Mouse (Mus musculus): ENCODE measurements around the gene Celf2. TPM values are rescaled to one million over a fixed set of nuclear protein-coding genes. Genes with fewer than 3 reads are reported as not detected.

Celf2 gene
- polyA plus RNA-seq, 1 experiment = 8.9 TPM

GRCm38 (mm10) chr2:6673418-6673817 is 835.9 kb downstream of the Celf2 start:
- Histone ChIP-seq H3K27ac (ENCODE audit: insufficient read depth, low read depth, low read length) (no peak overlapping the region), H3K4me1 (ENCODE audit: control insufficient read depth, insufficient read depth, insufficient read length, low read length) (no peaks in the 10 kb centered on the region), H3K36me3 (ENCODE audit: control insufficient read depth, insufficient read depth, low read length) (no peaks in the 10 kb centered on the region), H3K4me3 (ENCODE audit: low read depth, low read length) (no peak overlapping the region), H3K27me3 (ENCODE audit: control insufficient read depth, insufficient read depth, low read length) (no peaks in the 10 kb centered on the region; the same call in 1 of the 2 replicates)
- 80% methylated on average over 3 of the region's 3 CpGs for WGBS
- TF ChIP-seq POLR2A (IDR thresholded peaks at IDR 0.05; ENCODE audit: low read depth, low read length) = no peak
- no peak for TF ChIP-seq CTCF (IDR thresholded peaks at IDR 0.05; ENCODE audit: extremely low read depth, insufficient read length, insufficient replicate concordance, low read depth, low read length)

- WGBS = 71% methylated on average over 4 of the region's 4 CpGs
- Histone ChIP-seq H3K36me3 (ENCODE audit: control insufficient read depth, insufficient read depth, low read length) (no peaks in the 10 kb centered on the region), H3K4me3 (ENCODE audit: low read depth, low read length) (no peak overlapping the region), H3K27me3 (ENCODE audit: control insufficient read depth, insufficient read depth, low read length) (no peaks in the 10 kb centered on the region), H3K4me1 (ENCODE audit: control insufficient read depth, insufficient read depth, insufficient read length, low read length) (no peaks in the 10 kb centered on the region), H3K27ac (ENCODE audit: insufficient read depth, low read depth, low read length) (no peak overlapping the region)
- TF ChIP-seq POLR2A (IDR thresholded peaks at IDR 0.05; ENCODE audit: low read depth, low read length) = no peak
- TF ChIP-seq CTCF (IDR thresholded peaks at IDR 0.05; ENCODE audit: extremely low read depth, insufficient read length, insufficient replicate concordance, low read depth, low read length) = no peak
Observed at GRCm38 (mm10) chr2:6667611-6668010, 841.8 kb downstream of the Celf2 start.

DNA sequence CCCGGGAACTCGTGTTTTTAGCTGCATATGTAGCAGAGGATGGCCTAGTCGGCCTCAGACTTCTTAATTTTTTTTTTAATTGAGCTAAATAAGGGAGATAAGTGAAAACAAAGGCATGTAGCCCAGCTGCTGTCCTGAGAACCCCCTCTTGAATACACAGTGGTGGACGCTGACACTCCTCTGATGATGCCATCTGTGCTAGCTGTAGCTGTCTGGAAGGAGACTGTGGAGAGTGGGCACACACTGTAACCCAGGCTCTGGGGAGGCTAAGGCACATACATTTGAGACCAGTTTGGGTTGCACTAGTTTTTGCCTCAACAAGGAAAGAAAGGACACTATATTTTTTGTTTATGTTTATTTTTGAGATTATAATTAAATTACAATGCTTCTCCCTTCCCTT is 849.5 kb downstream of the Celf2 start:
- Histone ChIP-seq H3K27ac (ENCODE audit: insufficient read depth, low read depth, low read length) (no peak overlapping the region), H3K27me3 (ENCODE audit: control insufficient read depth, insufficient read depth, low read length) (no peaks in the 10 kb centered on the region), H3K36me3 (ENCODE audit: control insufficient read depth, insufficient read depth, low read length) (no peaks in the 10 kb centered on the region), H3K4me1 (ENCODE audit: control insufficient read depth, insufficient read depth, insufficient read length, low read length) (no peaks in the 10 kb centered on the region), H3K4me3 (ENCODE audit: low read depth, low read length) (no peak overlapping the region)
- TF ChIP-seq CTCF (IDR thresholded peaks at IDR 0.05; ENCODE audit: extremely low read depth, insufficient read length, insufficient replicate concordance, low read depth, low read length) = no peak
- TF ChIP-seq POLR2A (IDR thresholded peaks at IDR 0.05; ENCODE audit: low read depth, low read length) = no peak
- 76% methylated on average over 4 of the region's 4 CpGs for WGBS

GRCm38 (mm10) chr2:6653719-6654118 is 855.6 kb downstream of the Celf2 start:
- TF ChIP-seq POLR2A (IDR thresholded peaks at IDR 0.05; ENCODE audit: low read depth, low read length) = no peak
- no peak for TF ChIP-seq CTCF (IDR thresholded peaks at IDR 0.05; ENCODE audit: extremely low read depth, insufficient read length, insufficient replicate concordance, low read depth, low read length)
- Histone ChIP-seq H3K36me3 (ENCODE audit: control insufficient read depth, insufficient read depth, low read length) (no peaks in the 10 kb centered on the region), H3K4me3 (ENCODE audit: low read depth, low read length) (no peak overlapping the region), H3K4me1 (ENCODE audit: control insufficient read depth, insufficient read depth, insufficient read length, low read length) (no peaks in the 10 kb centered on the region), H3K27ac (ENCODE audit: insufficient read depth, low read depth, low read length) (no peak overlapping the region), H3K27me3 (ENCODE audit: control insufficient read depth, insufficient read depth, low read length) (no peaks in the 10 kb centered on the region)
- 70% methylated on average over 6 of the region's 6 CpGs for WGBS

DNA sequence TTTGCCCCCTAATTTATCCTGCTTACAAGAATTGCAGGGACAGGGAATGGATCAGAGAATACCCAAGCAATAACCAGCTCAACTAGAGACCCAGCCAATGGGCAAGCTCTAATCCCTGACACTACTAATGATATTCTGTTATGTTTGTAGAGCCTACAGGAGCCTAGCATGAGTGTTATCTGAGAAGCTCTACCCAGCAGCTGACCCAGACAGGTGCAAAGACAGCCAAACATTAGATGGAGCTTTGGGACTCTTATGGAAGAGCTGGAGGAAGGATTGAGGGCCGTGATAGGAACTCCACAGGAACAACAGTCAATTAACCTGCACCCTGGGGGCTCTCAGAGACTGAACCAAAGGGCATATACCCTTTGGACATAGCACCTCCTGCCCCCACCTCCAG is 857.7 kb downstream of the Celf2 start:
- Histone ChIP-seq H3K27me3 (ENCODE audit: control insufficient read depth, insufficient read depth, low read length) (no peaks in the 10 kb centered on the region), H3K27ac (ENCODE audit: insufficient read depth, low read depth, low read length) (no peak overlapping the region), H3K36me3 (ENCODE audit: control insufficient read depth, insufficient read depth, low read length) (no peaks in the 10 kb centered on the region), H3K4me1 (ENCODE audit: control insufficient read depth, insufficient read depth, insufficient read length, low read length) (no peaks in the 10 kb centered on the region), H3K4me3 (ENCODE audit: low read depth, low read length) (no peak overlapping the region)
- WGBS = 77% methylated on average over 1 of the region's 1 CpGs
- TF ChIP-seq CTCF (IDR thresholded peaks at IDR 0.05; ENCODE audit: extremely low read depth, insufficient read length, insufficient replicate concordance, low read depth, low read length) (no peak), POLR2A (IDR thresholded peaks at IDR 0.05; ENCODE audit: low read depth, low read length) (no peak)

DNA sequence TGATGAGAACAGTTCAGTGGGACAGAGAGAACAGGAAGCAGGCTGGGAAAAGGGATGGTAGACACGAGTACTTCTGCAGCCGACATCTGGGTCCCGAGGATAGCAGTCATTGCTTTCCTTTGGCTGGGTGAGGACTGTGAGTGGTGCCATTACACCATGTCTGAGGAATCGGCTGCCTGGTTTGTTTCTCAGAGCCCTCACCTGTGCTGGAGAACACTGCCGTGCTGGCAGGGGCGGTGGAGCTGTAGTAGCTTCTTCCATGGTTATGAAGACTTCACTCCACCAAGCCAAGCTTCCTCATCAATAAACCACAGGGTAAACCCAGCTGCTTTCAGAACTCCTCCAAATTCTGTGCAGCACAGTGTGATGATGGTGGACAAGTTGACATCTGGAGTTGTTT is 860.5 kb downstream of the Celf2 start:
- WGBS = 78% methylated on average over 6 of the region's 6 CpGs
- H3K4me1 ChIP-seq (ENCODE audit: control insufficient read depth, insufficient read depth, insufficient read length, low read length) = no peaks in the 10 kb centered on the region
- no peaks in the 10 kb centered on the region for H3K27me3 ChIP-seq (ENCODE audit: control insufficient read depth, insufficient read depth, low read length)
- no peak overlapping the region for H3K27ac ChIP-seq (ENCODE audit: insufficient read depth, low read depth, low read length)
- no peak for TF ChIP-seq POLR2A (IDR thresholded peaks at IDR 0.05; ENCODE audit: low read depth, low read length)
- TF ChIP-seq CTCF (IDR thresholded peaks at IDR 0.05; ENCODE audit: extremely low read depth, insufficient read length, insufficient replicate concordance, low read depth, low read length) = no peak
- H3K4me3 ChIP-seq (ENCODE audit: low read depth, low read length) = no peak overlapping the region
- no peaks in the 10 kb centered on the region for H3K36me3 ChIP-seq (ENCODE audit: control insufficient read depth, insufficient read depth, low read length)

DNA sequence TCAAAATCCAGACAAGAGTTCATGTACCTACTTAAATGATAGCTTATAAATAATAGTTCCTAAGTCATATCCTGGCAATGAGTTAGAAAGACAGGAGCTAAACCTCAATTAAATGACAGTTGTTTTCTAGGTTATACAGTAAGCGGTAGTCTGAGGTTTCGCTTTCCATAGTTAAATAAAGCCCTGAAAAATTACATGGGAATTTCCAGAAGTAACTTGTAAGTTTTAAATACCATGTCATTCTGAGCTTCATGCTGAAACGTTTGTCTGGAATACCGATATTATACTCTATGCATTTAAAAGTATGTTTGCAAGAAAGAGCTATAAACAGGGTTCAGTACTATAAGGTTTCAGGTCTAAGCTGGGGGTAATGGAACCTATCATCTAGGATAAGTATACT is 862.3 kb downstream of the Celf2 start:
- no peaks in the 10 kb centered on the region for H3K36me3 ChIP-seq (ENCODE audit: control insufficient read depth, insufficient read depth, low read length)
- no peak overlapping the region for H3K27ac ChIP-seq (ENCODE audit: insufficient read depth, low read depth, low read length)
- no peaks in the 10 kb centered on the region for H3K4me1 ChIP-seq (ENCODE audit: control insufficient read depth, insufficient read depth, insufficient read length, low read length)
- no peak for TF ChIP-seq CTCF (IDR thresholded peaks at IDR 0.05; ENCODE audit: extremely low read depth, insufficient read length, insufficient replicate concordance, low read depth, low read length)
- no peak for TF ChIP-seq POLR2A (IDR thresholded peaks at IDR 0.05; ENCODE audit: low read depth, low read length)
- WGBS = 83% methylated on average over 4 of the region's 4 CpGs
- no peak overlapping the region for H3K4me3 ChIP-seq (ENCODE audit: low read depth, low read length)
- H3K27me3 ChIP-seq (ENCODE audit: control insufficient read depth, insufficient read depth, low read length) = no peaks in the 10 kb centered on the region

- no peaks in the 10 kb centered on the region for H3K27me3 ChIP-seq (ENCODE audit: control insufficient read depth, insufficient read depth, low read length)
- WGBS = 66% methylated on average over 3 of the region's 3 CpGs
- H3K36me3 ChIP-seq (ENCODE audit: control insufficient read depth, insufficient read depth, low read length) = no peaks in the 10 kb centered on the region
- TF ChIP-seq CTCF (IDR thresholded peaks at IDR 0.05; ENCODE audit: extremely low read depth, insufficient read length, insufficient replicate concordance, low read depth, low read length) (no peak), POLR2A (IDR thresholded peaks at IDR 0.05; ENCODE audit: low read depth, low read length) (no peak)
- H3K27ac ChIP-seq (ENCODE audit: insufficient read depth, low read depth, low read length) = no peak overlapping the region
- no peaks in the 10 kb centered on the region for H3K4me1 ChIP-seq (ENCODE audit: control insufficient read depth, insufficient read depth, insufficient read length, low read length)
- no peak overlapping the region for H3K4me3 ChIP-seq (ENCODE audit: low read depth, low read length)
Observed at GRCm38 (mm10) chr2:6646325-6646724, 863.0 kb downstream of the Celf2 start.
